Mouse (Mus musculus) forebrain, embryonic 16.5 days (tissue): ENCODE data around the gene Erv3. TPM values are rescaled to one million over a fixed set of nuclear protein-coding genes. Genes with fewer than 3 reads are reported as not detected.
A peak's percentile ranks its signal among the peaks of the same experiment; 100 is the strongest.

ENCODE experiments used
- ATAC-seq: fragments of 200-750 bp; cut with Nextera tagmentation; 2 replicates; pipeline ENCODE4 v1.8.0; 2017; ENCODE audit warnings: mild to moderate bottlenecking, moderate library complexity
- H3K27ac ChIP-seq: fragments of 300-500 bp; sonication (generic); 2 replicates; pipeline ENCODE4 v1.5.1; 2014; ENCODE audit warnings: low read length, control low read depth
- H3K27me3 ChIP-seq: fragments of 300-500 bp; sonication (generic); replicated peaks from 2 replicates; pipeline ENCODE4 v1.6.1; 2014; ENCODE audit warnings: low read length; ENCODE audit not compliant: control insufficient read depth, insufficient read depth
- H3K36me3 ChIP-seq: fragments of 300-500 bp; sonication (generic); 2 replicates; pipeline ENCODE4 v1.6.1; 2014; ENCODE audit not compliant: control insufficient read depth, insufficient read depth
- H3K4me1 ChIP-seq: fragments of 300-500 bp; sonication (generic); replicated peaks from 2 replicates; pipeline ENCODE4 v1.6.1; 2014; ENCODE audit warnings: low read length; ENCODE audit not compliant: control insufficient read depth, insufficient read depth
- H3K4me2 ChIP-seq: fragments of 300-500 bp; sonication (generic); 2 replicates; pipeline ENCODE4 v1.6.1; 2014; ENCODE audit warnings: mild to moderate bottlenecking, low read length, control low read depth
- H3K4me3 ChIP-seq: fragments of 300-500 bp; sonication (generic); replicated peaks from 2 replicates; pipeline ENCODE4 v1.5.1; 2014; ENCODE audit warnings: mild to moderate bottlenecking, low read length, control low read depth
- H3K9ac ChIP-seq: fragments of 300-500 bp; sonication (generic); replicated peaks from 2 replicates; pipeline ENCODE4 v1.6.1; 2014; ENCODE audit warnings: low read depth, low read length, control low read depth
- H3K9me3 ChIP-seq: fragments of 300-500 bp; sonication (generic); 2 replicates; pipeline ENCODE4 v1.6.1; 2016; ENCODE audit warnings: low read length; ENCODE audit not compliant: control insufficient read depth
- WGBS: fragments of 180-500 bp; shearing (Covaris S2); extraction: QIAGEN DNeasy Blood & Tissue Kit; methylation state at CpG from one replicate; pipeline ENCODE4 v1.1.7; 2014; 5-methylcytosine and 5-hydroxymethylcytosine counted together
- polyA plus RNA-seq: library from polyadenylated mRNA; unstranded; fragments of >200 nt; fragmentation: Nextera tagmentation; extraction: Ambion mirVana; gene quantifications from 2 replicates; pipeline ENCODE4 v1.2.1, GENCODE M21; 2015

Erv3 gene
- polyA plus RNA-seq, 1 experiment from 2014 or later = not detected

GRCm38 (mm10) chr2:131850047-131850446, 9.5 kb downstream of the Erv3 start:
- WGBS = 98% methylated on average over 4 of the region's 4 CpGs

GRCm38 (mm10) chr2:131847501-131848359, 11.8 kb downstream of the Erv3 start:
- H3K4me3 ChIP-seq = no peak overlapping the region
- WGBS = 2% methylated on average over 10 of the region's 10 CpGs

More at GRCm38 (mm10) chr2:131850047-131850446, 9.5 kb downstream of the Erv3 start:
- Histone ChIP-seq H3K36me3 (no peaks in the 10 kb centered on the region), H3K9ac (no peak overlapping the region), H3K4me2 (no peak overlapping the region), H3K4me3 (no peak overlapping the region), H3K27ac (no peak overlapping the region), H3K9me3 (no peaks in the 10 kb centered on the region), H3K27me3 (no peaks in the 10 kb centered on the region), H3K4me1 (peaks cover 26% of the 10 kb centered on the region)
- no peak for ATAC-seq

GRCm38 (mm10) chr2:131846811-131847210, 12.7 kb downstream of the Erv3 start:
- Histone ChIP-seq H3K27ac (peak overlapping the region; percentile 90), H3K9ac (no peak overlapping the region), H3K4me3 (no peak overlapping the region), H3K27me3 (no peaks in the 10 kb centered on the region), H3K36me3 (no peaks in the 10 kb centered on the region), H3K4me2 (peak overlapping the region; percentile 39), H3K4me1 (peaks cover 26% of the 10 kb centered on the region), H3K9me3 (no peaks in the 10 kb centered on the region)
- 43% methylated on average over 2 of the region's 2 CpGs for WGBS
- no peak for ATAC-seq

More at GRCm38 (mm10) chr2:131847501-131848359, 11.8 kb downstream of the Erv3 start:
- no peaks in the 10 kb centered on the region for H3K9me3 ChIP-seq
- H3K4me2 ChIP-seq = peak overlapping the region; percentile 39
- no peaks in the 10 kb centered on the region for H3K36me3 ChIP-seq
- peak overlapping the region; percentile 90 for H3K27ac ChIP-seq
- peaks cover 26% of the 10 kb centered on the region for H3K4me1 ChIP-seq
- no peaks in the 10 kb centered on the region for H3K27me3 ChIP-seq
- 0 out of 2 replicates have a peak overlapping the region, but pooled peaks have one; percentile 13 for H3K9ac ChIP-seq
- peak; percentile 98 for ATAC-seq

GRCm38 (mm10) chr2:131846132-131846710, 13.3 kb downstream of the Erv3 start:
- H3K4me3 ChIP-seq = no peak overlapping the region
- H3K9ac ChIP-seq = no peak overlapping the region
- H3K27ac ChIP-seq = peak overlapping the region; percentile 90
- H3K27me3 ChIP-seq = no peaks in the 10 kb centered on the region
- H3K4me2 ChIP-seq = no peak overlapping the region; the same call in 1 of the 2 replicates
- peaks cover 26% of the 10 kb centered on the region for H3K4me1 ChIP-seq
- ATAC-seq = no peak
- 75% methylated on average over 11 of the region's 11 CpGs for WGBS
- no peaks in the 10 kb centered on the region for H3K36me3 ChIP-seq
- no peaks in the 10 kb centered on the region for H3K9me3 ChIP-seq

- Histone ChIP-seq H3K4me2 (no peak overlapping the region), H3K27me3 (no peaks in the 10 kb centered on the region), H3K36me3 (no peaks in the 10 kb centered on the region), H3K4me1 (peaks cover 31% of the 10 kb centered on the region), H3K9me3 (no peaks in the 10 kb centered on the region), H3K4me3 (no peak overlapping the region), H3K9ac (no peak overlapping the region), H3K27ac (no peak overlapping the region)
- no peak for ATAC-seq
- WGBS = 53% methylated on average over 8 of the region's 8 CpGs
Observed at GRCm38 (mm10) chr2:131845671-131846070, 13.9 kb downstream of the Erv3 start.

- no peak overlapping the region for H3K27ac ChIP-seq
- no peaks in the 10 kb centered on the region for H3K9me3 ChIP-seq
- H3K36me3 ChIP-seq = no peaks in the 10 kb centered on the region
- H3K4me2 ChIP-seq = no peak overlapping the region
- no peak overlapping the region for H3K4me3 ChIP-seq
- no peaks in the 10 kb centered on the region for H3K27me3 ChIP-seq
- no peak overlapping the region for H3K9ac ChIP-seq
- WGBS = 86% methylated on average over 5 of the region's 5 CpGs
- ATAC-seq = no peak
- H3K4me1 ChIP-seq = peaks cover 27% of the 10 kb centered on the region
Observed at GRCm38 (mm10) chr2:131842568-131842967, 17.0 kb downstream of the Erv3 start.

- Histone ChIP-seq H3K27ac (no peak overlapping the region), H3K4me3 (no peak overlapping the region), H3K9me3 (no peaks in the 10 kb centered on the region), H3K36me3 (no peaks in the 10 kb centered on the region), H3K9ac (no peak overlapping the region), H3K27me3 (no peaks in the 10 kb centered on the region), H3K4me2 (no peak overlapping the region), H3K4me1 (peaks cover 17% of the 10 kb centered on the region)
- 49% methylated on average over 2 of the region's 2 CpGs for WGBS
- ATAC-seq = no peak
Observed at GRCm38 (mm10) chr2:131841321-131841693, 18.2 kb downstream of the Erv3 start.

GRCm38 (mm10) chr2:131840611-131841320, 18.8 kb downstream of the Erv3 start:
- peak; percentile 32; the same call in 1 of the 2 replicates for ATAC-seq
- no peak overlapping the region for H3K4me3 ChIP-seq
- WGBS = 18% methylated on average over 9 of the region's 9 CpGs
- no peak overlapping the region for H3K27ac ChIP-seq
- H3K4me1 ChIP-seq = peaks cover 11% of the 10 kb centered on the region
- H3K36me3 ChIP-seq = no peaks in the 10 kb centered on the region
- no peak overlapping the region for H3K4me2 ChIP-seq
- H3K9ac ChIP-seq = no peak overlapping the region
- no peaks in the 10 kb centered on the region for H3K9me3 ChIP-seq
- H3K27me3 ChIP-seq = no peaks in the 10 kb centered on the region

- Histone ChIP-seq H3K9ac (no peak overlapping the region), H3K4me2 (no peak overlapping the region), H3K36me3 (no peaks in the 10 kb centered on the region), H3K4me3 (no peak overlapping the region), H3K9me3 (peaks cover 6% of the 10 kb centered on the region; the same call in 1 of the 2 replicates), H3K4me1 (no peaks in the 10 kb centered on the region), H3K27ac (no peak overlapping the region), H3K27me3 (no peaks in the 10 kb centered on the region)
- no peak for ATAC-seq
- 100% methylated on average over 1 of the region's 1 CpGs for WGBS
Observed at GRCm38 (mm10) chr2:131834296-131834695, 25.3 kb downstream of the Erv3 start.
